Mouse (Mus musculus): Measurements from ENCODE around the gene Ear1. TPM values are rescaled to one million over a fixed set of nuclear protein-coding genes. Genes with fewer than 3 reads are reported as not detected.
"Not testable (repeated sequence)": the region's sequence is repeated elsewhere in the genome, so short reads cannot be mapped to it uniquely, and the experiment has no call there.

The Ear1 gene
- total RNA-seq (2021): not detected
- long read RNA-seq, experiment 1: 0 reads
- long read RNA-seq, experiment 2: 0 reads

DNA sequence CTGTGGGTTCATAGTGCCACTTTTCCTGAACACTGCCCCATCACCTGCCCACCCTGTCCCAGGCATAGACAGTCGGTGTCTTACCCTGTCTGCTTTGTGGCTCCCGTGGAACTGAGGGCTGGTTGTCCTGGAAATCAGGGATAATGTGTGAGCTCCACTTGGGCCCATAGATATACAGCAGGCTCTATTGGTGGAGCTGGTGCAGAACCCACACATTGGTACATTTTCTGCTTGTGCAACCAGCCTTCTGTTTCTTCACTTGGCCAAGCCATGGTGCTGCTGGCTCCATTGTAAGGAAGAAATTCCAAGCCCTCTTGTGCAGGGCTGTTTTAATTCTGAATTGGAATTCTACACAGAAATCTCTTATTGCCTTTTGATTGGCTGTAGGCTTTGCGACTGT is at the start of gene Ear1:
Gene Ear1 (minus strand): TSS at position 101 of the 400 bp plus-strand sequence.
- DNase-seq (ENCODE audit: low spot score in 2 of 2): not testable (repeated sequence)

GRCm38 (mm10) chr14:43924688-43925403 is 49.5 kb upstream of the Ear1 start, which contains the start of gene Gm8113:
Gene Gm8113 (plus strand): TSS chr14:43925390.
- DNase-seq (ENCODE audit: low spot score in 2 of 2): peak; percentile 37 to 55

DNA sequence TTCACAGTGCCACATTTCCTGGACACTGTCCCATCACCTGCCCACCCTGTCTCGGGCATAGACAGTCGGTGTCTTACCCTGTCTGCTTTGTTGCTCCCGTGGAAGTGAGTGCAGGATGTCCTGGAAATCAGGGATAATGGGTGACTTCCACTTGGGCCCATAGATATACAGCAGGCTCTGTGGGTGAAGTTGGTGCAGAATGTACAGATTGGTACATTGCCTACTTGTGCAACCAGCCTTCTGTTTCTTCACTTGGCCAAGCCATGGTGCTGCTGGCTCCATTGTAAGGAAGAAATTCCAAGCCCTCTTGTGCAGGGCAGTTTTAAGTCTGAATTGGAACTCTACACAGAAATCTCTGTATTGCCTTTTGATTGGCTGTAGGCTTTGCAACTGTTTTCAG is 48.1 kb upstream of the Ear1 start, which contains the start of gene Ear10:
Gene Ear10 (minus strand): TSS at position 101 of the 400 bp plus-strand sequence.
- not testable (repeated sequence) for DNase-seq (ENCODE audit: low spot score in 2 of 2)

DNA sequence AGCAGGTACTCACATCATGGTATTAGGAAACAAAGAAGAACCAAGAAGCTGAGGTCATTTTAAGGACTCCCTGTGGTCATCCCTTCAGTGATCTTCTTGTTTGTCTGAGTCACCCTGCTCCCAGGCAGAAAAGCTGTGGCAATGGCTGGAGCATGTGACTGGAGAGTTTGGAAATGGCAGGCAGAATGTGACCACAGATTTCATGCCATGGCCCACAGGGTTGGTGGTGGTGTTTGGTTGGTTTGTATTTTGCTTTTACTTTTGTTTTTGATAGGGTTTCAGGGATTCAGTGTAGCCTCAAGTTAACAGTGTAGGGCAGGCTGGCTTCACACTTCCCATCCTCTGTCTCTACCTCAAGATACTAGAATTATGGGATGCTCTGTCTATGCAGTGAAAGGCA is 42.9 kb upstream of the Ear1 start:
- not testable (repeated sequence) for DNase-seq (ENCODE audit: low spot score in 2 of 2)

DNA sequence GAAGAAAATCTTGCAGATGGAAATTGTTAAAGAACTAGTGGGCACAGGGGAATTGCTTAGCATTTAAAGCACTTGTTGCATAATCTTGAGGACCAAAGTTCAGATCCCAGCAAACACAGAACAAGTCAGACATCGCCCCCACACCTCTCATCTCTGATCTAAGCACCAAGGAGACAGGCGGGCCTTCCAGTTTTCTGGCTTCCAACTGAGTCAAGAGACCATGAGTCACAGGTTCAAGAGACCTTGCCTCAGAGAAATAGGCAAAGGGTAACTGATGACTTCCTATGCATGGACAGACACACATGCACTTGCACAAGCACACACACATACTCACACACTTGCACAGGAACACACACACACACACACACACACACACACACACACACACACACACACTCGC is 23.3 kb upstream of the Ear1 start:
- DNase-seq (ENCODE audit: low spot score in 2 of 2): not testable (repeated sequence)

DNA sequence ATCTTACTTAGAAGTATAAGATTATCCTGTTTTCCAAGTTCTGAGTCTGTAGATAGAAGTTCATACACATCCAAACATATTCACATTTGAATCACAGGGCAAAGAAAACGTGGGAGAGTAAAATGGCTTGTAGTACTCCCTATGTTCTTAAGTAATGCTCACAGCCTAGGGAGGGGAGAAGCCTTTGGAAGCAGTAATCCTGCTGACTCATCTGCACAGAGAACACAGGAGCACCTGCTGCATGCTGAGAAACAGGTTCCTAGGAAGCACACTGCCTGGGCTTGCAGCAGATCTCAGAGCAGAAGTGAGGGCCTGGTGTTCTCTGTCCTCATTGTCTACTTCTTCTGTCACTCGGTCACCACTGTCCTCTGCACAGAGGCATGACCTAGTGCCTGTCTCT is 20.0 kb upstream of the Ear1 start:
- not testable (repeated sequence) for DNase-seq (ENCODE audit: low spot score in 2 of 2)

DNA sequence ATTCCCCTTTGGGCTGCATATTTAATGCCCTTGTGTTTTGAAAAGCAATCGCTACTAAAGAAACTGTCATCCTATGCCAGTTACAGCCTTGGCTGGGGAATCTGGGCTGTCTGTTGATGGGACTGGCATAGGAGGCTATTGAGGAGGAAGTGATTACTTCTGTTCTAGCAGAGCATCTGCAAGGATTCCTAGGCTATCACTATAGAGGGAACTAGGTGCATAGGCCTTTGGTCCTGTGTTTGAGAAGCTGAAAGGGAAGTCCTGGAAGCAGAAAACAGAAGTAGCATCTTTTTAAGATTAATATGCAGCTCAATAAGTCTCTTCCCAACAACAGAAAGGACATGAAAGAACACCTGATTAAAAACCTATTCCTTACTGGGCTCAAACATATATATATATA is 16.0 kb upstream of the Ear1 start:
- DNase-seq (ENCODE audit: low spot score in 2 of 2): not testable (repeated sequence)

GRCm38 (mm10) chr14:43886235-43886634 is 10.9 kb upstream of the Ear1 start:
- not testable (repeated sequence) for DNase-seq (ENCODE audit: low spot score in 2 of 2)

GRCm38 (mm10) chr14:43879966-43880545 is 4.7 kb upstream of the Ear1 start:
- DNase-seq (ENCODE audit: low spot score in 2 of 2): not testable (repeated sequence)

- not testable (repeated sequence) for DNase-seq (ENCODE audit: low spot score in 2 of 2)
These were observed 2.5 kb upstream of the Ear1 start for GRCm38 (mm10) chr14:43877789-43878188.

DNA sequence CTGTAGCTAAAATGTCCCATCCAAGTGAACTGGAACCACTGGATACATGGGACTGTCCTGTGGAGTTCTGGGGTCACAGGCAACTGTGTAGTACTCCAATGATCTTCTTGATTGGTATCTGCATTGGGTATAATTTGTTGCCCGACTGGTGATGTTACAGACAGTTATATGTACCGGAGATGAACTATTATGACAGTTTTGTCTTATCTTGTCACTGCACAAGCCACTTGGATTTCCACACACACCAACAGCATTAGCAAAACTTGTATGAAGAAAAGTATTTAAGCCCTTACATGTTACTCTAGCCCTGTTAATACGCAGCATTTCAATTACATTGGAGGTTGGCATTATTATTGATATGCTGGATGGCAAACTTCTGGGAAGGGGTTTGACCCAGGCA is 455 bp downstream of the Ear1 start:
- not testable (repeated sequence) for DNase-seq (ENCODE audit: low spot score in 2 of 2)

DNA sequence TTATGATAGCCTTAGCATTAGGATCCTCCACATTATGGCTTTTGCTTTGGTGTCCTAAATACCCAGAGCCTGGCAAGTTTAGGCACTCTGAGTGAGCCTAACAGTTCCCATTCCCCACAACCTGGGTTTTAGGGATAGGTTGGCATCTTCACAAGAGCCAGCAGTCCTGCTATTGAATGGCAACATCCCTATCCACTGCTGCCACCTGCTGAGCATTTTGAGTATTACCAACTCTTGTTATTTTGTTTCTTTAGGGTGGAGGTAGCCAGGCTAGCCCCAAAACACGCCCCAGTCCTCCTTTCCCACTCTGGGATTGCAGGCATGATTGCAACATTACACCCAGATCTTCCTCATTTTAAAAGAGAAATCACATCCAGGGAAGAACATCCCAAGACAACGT is 14.8 kb downstream of the Ear1 start:
- DNase-seq (ENCODE audit: low spot score in 2 of 2): peak; percentile 5 to 29

DNA sequence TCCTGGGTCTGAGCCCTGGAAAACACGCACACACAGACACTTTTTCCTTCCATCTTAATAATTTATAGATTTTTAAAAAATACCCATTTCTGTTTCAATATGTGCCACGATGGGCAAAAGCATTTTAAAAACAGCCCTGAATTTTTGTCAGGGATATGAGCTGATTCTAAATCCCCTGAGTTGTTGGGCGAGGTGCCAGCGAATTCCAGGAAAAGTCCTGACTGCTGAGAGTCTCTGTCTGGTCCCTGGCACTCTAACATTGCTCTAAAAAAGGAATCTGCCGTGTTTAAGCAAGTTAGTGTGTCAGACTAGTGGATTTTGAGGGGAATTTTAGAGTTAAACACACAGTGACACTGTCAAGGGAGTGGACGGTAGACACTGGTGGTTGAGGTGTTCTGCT is 15.9 kb downstream of the Ear1 start:
- DNase-seq (ENCODE audit: low spot score in 2 of 2): not testable (repeated sequence)

DNA sequence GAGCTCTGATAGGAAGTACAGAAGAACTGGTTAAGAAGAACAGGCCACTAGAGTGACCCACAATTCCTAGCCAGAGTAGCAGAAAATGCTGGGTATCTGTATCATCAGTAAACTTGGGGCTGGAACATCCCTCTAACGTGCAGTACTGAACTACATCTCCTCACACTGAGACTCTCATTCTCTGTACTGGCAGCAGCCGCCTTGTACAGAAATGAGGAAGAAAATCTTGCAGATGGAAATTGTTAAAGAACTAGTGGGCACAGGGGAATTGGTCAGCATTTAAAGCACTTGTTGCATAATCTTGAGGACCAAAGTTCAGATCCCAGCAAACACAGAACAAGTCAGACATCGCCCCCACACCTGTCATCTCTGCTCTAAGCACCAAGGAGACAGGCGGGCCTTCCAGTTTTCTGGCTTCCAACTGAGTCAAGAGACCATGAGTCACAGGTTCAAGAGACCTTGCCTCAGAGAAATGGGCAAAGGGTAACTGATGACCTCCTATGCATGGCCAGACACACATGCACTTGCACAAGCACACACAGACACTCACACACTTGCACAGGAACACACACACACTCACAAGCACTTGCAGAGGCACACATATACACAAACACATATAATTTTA is 31.3 kb downstream of the Ear1 start:
- not testable (repeated sequence) for DNase-seq (ENCODE audit: low spot score in 2 of 2)

DNA sequence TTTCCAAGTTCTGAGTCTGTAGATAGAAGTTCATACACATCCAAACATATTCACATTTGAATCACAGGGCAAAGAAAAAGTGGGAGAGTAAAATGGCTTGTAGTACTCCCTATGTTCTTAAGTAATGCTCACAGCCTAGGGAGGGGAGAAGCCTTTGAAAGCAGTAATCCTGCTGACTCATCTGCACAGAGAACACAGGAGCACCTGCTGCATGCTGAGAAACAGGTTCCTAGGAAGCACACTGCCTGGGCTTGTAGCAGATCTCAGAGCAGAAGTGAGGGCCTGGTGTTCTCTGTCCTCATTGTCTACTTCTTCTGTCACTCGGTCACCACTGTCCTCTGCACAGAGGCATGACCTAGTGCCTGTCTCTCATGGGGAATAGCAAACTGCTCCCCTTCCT is 34.3 kb downstream of the Ear1 start:
- not testable (repeated sequence) for DNase-seq (ENCODE audit: low spot score in 2 of 2)

DNA sequence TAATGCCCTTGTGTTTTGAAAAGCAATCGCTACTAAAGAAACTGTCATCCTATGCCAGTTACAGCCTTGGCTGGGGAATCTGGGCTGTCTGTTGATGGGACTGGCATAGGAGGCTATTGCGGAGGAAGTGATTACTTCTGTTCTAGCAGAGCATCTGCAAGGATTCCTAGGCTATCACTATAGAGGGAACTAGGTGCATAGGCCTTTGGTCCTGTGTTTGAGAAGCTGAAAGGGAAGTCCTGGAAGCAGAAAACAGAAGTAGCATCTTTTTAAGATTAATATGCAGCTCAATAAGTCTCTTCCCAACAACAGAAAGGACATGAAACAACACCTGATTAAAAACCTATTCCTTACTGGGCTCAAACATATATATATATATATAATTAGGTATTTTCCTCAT is 40.0 kb downstream of the Ear1 start:
- not testable (repeated sequence) for DNase-seq (ENCODE audit: low spot score in 2 of 2)

- not testable (repeated sequence) for DNase-seq (ENCODE audit: low spot score in 2 of 2)
These were observed 44.9 kb downstream of the Ear1 start for GRCm38 (mm10) chr14:43830385-43830784.

- DNase-seq (ENCODE audit: low spot score in 2 of 2): not testable (repeated sequence)
These were observed 51.1 kb downstream of the Ear1 start for GRCm38 (mm10) chr14:43824176-43824575.

DNA sequence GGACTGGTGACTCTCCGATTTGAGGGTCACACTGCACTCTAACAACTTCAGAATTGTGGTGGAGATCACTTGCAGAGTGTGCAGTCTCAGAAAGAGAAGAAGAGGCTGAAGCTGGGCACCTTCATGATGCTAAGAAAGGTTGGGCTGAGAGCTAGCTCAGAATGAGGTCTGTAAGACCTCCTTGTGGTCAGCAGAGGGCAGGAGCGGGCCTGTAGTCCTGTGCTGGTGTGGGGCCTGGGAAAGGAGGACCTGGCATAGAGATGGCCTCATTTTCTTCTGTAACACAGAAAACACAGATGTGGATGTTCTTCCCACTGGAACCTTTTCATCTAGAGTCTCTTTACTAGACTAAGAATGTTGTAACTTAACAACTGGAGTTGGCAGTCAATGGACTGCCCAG is 53.4 kb downstream of the Ear1 start:
- not testable (repeated sequence) for DNase-seq (ENCODE audit: low spot score in 2 of 2)

DNA sequence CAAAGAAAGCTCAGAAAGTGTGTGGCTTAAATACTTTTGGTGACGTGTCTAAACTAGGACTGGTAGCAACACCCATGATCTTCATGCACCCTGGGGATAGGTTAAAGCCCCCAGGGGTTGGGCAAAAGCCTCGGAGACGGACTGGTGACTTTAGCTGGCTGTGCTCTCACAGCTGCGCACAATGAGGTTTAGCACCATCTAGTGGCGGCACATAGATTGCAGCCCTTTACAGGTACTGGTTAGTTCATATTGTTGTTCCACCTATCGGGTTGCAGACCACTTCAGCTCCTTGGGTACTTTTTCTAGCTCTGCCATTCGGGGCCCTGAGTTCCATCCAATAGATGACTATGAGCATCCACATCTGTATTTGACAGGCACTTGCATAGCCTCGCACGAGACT is 62.9 kb downstream of the Ear1 start:
- DNase-seq (ENCODE audit: low spot score in 2 of 2): peak; percentile 49 to 58

GRCm38 (mm10) chr14:43808142-43808541 is 67.2 kb downstream of the Ear1 start:
- DNase-seq (ENCODE audit: low spot score in 2 of 2): not testable (repeated sequence)

- DNase-seq (ENCODE audit: low spot score in 2 of 2): not testable (repeated sequence)
These were observed 70.9 kb downstream of the Ear1 start for GRCm38 (mm10) chr14:43804435-43804834.

Data from left cerebral cortex, adult 18-20 months (tissue).